Mouse (Mus musculus): ENCODE results near the gene Baat.

- TF ChIP-seq CTCF (IDR thresholded peaks at IDR 0.05) (no peak), POLR2A (IDR thresholded peaks at IDR 0.05; ENCODE audit: insufficient read depth, low read depth, low read length) (no peak), EP300 (IDR thresholded peaks at IDR 0.05; ENCODE audit: insufficient read depth, low read depth, low read length) (no peak)
Measured at GRCm38 (mm10) chr4:49514441-49514840, 8.1 kb upstream of the Baat start.
